Mouse (Mus musculus) cerebellum, adult 2 months (tissue): ENCODE measurements around the gene Fblim1.

ENCODE experiments used
- CTCF ChIP-seq: fragments of 200-500 bp; IDR thresholded peaks from 2 replicates; pipeline ENCODE4 v1.5.1; 2011; ENCODE audit warnings: low read depth, mild to moderate bottlenecking, control low read depth, low read length, moderate library complexity, borderline replicate concordance; ENCODE audit not compliant: insufficient read depth
- POLR2A ChIP-seq: fragments of 200-500 bp; IDR thresholded peaks from 2 replicates; pipeline ENCODE4 v1.6.1; 2011; ENCODE audit warnings: low read length, control low read depth, borderline replicate concordance; ENCODE audit not compliant: insufficient read depth

DNA sequence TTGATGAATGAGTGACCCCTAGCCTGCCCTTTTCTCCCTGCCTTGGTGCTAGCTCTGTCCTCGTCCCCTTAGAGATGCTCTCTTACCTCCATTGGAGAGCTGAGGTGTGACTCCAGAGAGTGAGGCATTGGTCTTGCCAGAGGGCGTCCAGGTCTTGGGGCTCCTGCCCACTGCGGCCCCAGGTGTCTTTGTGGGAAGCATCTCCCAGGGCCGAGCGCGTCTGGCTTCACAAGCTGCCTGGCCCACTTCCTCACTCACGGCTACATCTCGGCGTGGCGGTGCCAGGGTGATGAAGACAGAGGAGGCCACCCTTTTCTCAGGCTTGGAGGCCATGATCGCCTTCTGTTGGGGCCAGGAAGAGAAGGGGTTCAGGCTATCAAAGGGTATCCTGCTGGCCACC lies 10.8 kb downstream of the Fblim1 start:
- no peak for TF ChIP-seq POLR2A
- TF ChIP-seq CTCF: no peak
